Mouse (Mus musculus) brain, embryonic 14.5 days (tissue): ENCODE measurements around the gene Vdr. TPM values are rescaled to one million over a fixed set of nuclear protein-coding genes. Genes with fewer than 3 reads are reported as not detected.

Experiments
- DNase-seq: peaks from one replicate; pipeline ENCODE4 v3.0.0-alpha.2; 2011; ENCODE audit warnings: low read depth
- CTCF ChIP-seq: fragments of 200-500 bp; IDR thresholded peaks from 2 replicates; pipeline ENCODE4 v1.5.1; 2012; ENCODE audit warnings: inconsistent platforms, mild to moderate bottlenecking, moderate library complexity, borderline replicate concordance; ENCODE audit not compliant: insufficient read depth, insufficient read length; ENCODE audit errors: extremely low read depth
- POLR2A ChIP-seq: fragments of 200-500 bp; IDR thresholded peaks from 2 replicates; pipeline ENCODE4 v1.6.1; 2012; ENCODE audit warnings: mild to moderate bottlenecking, inconsistent platforms, borderline replicate concordance; ENCODE audit not compliant: poor library complexity, insufficient read depth, insufficient read length, severe bottlenecking; ENCODE audit errors: extremely low read depth
- polyA plus RNA-seq: library from polyadenylated mRNA; depleted of rRNA; stranded (reverse); fragments of >200 nt; gene quantifications from 2 replicates; pipeline ENCODE4 v1.2.3, GENCODE M21; 2012

Gene Vdr
- polyA plus RNA-seq, 1 experiment = 0.25 TPM

DNA sequence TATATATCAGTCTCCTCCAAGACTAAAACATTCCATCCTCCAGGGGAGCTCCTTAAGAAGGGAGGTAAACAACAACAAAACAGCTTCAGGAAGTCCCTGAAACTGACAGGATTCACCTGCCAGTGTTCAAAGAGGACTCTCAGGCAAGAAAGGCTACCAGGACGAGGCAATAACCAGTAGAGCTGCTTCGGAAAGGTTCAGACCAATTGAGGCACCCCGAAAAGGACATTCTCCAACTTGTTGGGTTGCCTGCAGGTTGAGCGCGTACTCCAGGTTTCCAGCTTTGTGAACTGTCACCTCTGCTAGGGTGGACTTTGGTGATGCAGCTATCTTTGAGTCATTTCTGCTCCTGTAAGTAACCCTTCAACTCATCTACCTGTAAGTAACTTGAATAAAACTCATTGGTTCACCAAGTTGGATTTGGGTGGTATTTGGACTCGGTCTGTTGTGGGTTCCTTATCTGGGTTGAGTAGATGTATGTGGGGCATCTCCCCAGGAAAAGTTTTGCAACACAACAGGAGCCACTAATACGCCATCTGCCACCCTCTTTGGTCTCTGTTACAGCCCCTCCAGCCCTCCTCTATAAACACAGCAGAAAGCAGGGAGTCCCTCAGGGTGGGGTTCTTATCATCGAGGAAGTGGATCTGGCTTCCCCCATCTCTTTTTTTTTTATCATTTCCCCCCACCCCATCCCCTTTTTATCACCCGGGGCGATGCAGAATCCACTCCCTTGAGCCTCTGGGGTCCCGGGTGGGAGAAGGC lies 64.1 kb downstream of the Vdr start:
- DNase-seq = no peak
- TF ChIP-seq CTCF (no peak), POLR2A (no peak)

DNA sequence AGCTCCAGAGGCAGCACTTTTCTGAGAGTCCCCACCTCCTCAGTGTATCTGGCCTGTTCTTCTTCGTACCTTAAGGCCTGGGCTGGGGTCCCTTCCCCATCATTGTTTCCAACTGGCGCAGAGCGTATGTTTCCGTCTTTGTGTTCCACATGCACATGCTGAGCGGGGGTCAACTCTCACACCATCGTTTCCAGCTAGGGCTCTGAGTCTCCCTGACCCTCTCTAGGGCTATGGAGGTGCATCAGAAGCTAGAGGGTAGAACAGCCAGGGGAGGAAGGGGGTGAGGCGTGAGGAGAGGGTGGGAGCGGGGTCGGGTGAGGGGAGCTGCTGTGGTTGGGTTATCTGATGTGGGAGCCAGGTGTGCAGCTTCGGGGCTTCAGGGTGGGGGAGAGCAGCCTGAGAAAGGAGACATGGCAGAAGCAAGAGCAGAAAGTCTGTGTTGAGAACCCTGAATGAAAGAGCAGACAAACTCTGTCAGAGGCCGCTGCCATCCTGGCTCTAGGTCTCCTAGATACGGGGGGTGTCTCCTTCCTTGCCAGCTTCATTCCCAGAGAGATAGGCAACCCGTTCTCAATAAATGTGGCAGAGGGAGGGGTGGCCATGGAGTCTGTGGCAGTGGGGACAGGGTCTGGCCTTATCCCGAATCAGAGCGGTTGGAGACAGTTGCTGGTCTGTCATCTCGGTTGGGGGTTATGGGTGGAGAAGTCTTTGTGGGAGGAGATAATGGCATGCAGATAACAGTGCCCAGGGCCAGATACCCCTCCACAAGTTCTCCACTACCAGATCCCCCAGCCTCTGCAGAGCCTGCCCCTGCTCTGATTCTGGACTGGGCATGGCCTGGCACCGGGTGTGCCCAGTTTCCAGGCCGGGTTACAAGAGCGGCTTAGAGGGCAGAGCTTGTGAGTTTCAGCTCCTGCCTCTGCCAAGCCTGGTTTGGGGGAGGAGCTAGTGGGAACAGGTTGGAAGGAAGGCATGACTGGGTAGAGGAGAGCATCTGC lies 66.1 kb downstream of the Vdr start, which contains the start of gene Hdac7:
TSS of gene Hdac7 (minus strand) at position 466 of the 998 bp plus-strand sequence.
- no peak for TF ChIP-seq POLR2A
- TF ChIP-seq CTCF = no peak
- DNase-seq = no peak

DNA sequence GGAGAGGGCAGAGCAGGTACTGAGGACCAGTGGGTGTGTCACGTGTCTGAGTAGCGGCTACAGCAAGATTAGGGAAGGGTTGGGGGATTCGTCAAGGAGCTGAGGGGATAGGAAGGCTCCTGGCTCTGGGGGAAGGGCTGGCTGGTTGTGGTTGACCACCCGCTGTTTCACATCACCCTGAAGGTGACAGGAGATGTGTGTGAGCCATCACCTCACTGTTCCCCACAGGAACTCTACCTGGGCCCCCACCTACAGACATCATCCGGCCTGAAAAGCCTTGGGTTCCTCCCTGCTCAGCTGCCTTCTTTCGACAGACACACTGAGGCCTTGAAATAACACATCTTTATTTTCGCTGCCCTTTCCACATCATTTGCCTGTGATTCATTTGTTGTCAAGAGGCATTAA lies 67.2 kb downstream of the Vdr start:
- DNase-seq = no peak
- TF ChIP-seq POLR2A = no peak
- no peak for TF ChIP-seq CTCF

DNA sequence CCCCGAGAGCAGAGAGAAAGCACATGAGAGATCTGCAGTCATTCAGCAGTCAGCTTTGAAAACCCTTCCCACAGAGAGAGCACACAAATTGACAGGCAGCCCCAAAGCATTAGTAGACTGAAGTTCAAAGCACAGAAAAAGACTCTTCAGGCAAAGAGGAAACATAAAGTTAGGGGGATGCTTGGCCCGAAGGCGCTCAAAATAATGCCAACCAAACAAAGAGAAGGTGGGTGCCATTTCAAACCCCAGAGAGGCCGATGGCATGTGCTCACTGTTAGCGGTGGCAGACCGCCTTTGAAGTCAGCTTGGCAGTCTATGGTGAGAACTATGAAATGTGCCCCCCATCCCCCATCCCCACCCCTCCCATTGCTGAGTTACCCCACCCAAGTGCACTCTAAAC lies 68.4 kb downstream of the Vdr start:
- no peak for TF ChIP-seq POLR2A
- TF ChIP-seq CTCF = no peak
- DNase-seq = no peak

DNA sequence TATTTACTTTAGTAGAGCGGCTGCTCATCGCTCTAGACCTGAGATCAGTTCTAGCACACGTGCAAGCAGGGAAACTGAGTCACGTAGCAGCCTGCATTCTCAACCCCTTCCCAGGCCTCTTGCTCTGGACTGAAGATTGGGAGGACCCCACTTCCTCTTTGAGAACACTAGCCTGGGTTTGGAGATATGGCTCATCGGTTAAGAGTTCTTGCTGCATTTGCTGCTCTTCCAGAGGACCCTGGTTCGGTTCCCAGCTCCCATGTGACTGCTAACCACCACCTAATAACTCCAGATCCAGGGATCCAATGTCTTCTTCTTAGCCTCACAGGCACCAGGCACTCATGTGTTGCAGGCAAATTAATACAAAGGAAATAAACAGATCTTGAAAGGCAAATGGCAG lies 69.0 kb downstream of the Vdr start:
- DNase-seq = no peak
- TF ChIP-seq CTCF (no peak), POLR2A (no peak)

DNA sequence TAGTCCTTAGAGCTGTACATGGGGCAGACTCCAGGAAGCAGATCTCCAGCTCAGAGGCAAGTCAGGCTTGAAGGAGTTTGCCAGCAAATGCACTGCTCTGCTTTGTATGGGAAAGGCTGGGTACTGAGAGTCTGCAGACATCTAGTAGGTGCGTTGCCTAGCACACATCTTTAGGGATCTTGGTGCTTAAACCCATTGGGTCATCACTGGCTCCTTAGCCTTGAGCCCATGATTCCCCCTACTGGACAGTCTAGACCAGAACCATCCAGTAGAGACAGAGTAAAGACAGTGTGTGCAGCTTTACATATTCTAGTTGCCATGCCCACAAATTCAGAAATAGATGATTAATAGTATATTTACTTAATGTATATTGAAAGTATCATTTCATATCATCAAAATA lies 69.6 kb downstream of the Vdr start:
- DNase-seq = no peak
- TF ChIP-seq POLR2A (no peak), CTCF (no peak; the same call in 1 of the 2 replicates)

DNA sequence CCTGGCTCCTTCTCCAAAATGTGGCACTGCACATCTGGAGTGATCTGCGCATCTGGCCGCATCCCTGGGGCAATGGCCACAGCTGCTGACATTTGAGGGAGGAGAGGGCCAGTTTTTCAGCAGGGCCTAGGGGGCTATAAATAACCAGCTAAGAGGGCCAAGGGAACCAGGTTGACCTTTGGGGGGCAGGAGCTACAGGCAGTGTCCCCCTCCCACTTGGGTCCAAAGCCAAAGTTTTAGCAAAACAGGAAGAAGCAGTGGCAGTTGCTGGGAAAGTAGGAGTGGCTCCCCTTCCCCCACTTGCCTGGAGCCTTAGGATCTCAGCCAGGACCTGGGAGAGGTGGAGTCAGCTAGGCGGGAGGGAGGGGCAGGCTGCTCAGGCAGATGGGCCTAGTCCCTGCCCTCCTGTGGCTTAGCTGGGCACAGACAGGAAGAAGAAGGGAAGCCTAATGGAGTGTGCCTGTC lies 70.4 kb downstream of the Vdr start:
- TF ChIP-seq CTCF = no peak
- TF ChIP-seq POLR2A = no peak
- peak; percentile 66 for DNase-seq

DNA sequence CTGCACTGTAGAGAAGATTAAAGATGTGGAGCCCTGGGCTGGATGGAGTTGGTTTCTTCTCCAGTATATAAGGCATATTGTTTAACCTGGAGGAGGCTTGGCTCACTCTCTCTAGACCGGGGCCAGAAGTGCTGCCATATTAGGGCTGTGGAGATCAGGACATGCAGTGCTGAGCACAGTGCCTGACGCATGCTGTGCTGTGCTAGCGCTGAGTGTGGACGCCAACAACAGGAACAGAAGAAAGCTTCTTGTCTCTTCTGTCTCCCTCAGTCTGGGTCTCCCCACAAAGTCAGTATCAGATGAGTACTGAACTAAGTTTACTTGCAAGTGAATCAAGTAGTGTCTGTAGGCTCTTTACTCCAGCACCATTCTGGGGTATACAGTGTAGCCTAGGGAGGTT lies 71.0 kb downstream of the Vdr start:
- no peak for DNase-seq
- no peak for TF ChIP-seq POLR2A
- no peak for TF ChIP-seq CTCF

DNA sequence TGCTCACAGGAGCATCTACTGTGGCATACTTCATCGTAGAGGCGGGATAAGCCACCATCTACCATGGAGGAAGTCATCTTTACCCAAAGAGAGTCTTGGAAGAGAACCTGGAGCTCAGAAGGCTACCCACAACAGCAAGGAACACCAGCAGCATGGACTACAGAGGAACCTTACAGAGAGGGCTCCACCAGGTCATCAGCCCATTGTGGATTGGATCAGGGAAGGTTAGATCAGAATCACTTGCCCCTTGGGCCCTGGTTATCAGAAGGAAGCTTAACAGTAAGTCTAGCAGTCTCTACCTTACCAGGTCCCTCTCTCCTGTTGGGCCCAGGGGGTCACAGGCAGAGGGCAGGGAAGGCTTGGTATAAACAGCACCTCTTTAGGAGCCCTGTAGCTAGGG lies 71.4 kb downstream of the Vdr start:
- no peak for DNase-seq
- TF ChIP-seq POLR2A (no peak), CTCF (no peak)

DNA sequence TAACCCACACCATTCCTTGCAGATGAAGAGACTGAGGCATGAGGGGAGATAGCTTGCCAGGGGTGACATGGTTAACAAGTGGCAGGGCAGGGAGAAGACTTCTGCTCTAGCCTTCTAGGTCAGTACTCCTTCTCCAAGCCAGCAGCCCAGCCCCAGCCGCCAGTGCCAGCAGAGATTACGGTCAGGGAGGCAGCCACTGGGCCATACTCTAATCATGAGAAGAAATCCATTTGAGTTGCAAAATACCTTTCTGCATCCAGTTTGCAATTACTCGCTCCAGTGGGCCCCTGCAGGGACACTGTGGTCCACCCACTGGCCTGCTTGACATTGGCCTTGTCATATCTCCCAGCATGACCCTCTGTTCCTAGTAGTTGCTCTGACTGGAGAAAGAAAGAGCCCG lies 72.0 kb downstream of the Vdr start:
- TF ChIP-seq CTCF (no peak), POLR2A (no peak)
- DNase-seq = no peak

DNA sequence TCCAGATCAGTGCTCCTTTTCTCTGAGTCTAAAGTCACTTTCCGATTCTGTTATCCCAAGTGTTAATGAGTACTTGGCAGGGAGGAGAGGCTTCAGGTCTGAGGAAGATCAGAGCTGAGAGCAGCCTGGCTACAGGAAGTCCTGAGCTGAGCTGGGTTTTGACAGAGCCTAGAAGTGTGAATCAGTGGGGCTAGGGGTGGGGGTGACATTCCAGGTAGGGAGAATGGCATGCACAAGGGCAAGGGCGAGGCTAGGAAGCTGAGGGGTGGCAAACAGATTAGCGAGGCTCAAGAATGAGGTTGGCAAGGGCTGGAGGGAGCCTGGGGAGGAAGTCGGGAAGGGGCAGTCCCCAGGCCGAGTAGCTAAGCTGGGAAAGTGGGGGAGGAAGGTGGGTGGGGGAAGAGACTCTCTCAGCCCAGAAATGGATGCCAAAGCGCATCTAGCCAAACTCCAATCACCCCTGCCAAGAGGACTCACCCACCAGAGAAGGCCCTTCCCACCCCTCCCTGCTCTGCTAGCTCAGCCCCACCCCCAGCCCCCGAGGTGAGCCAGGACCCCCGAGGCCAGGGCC lies 72.9 kb downstream of the Vdr start:
- TF ChIP-seq CTCF = no peak
- TF ChIP-seq POLR2A = no peak
- DNase-seq = peak; percentile 60
